Mouse (Mus musculus) MEL-GATA-1-ER (cell line): ENCODE data around the gene Wnk2.

Experiments
- DNase-seq: peaks from one replicate; pipeline ENCODE4 v3.0.0-alpha.2; 2012; ENCODE audit warnings: low read depth; ENCODE audit errors: extremely low read depth

The Wnk2 gene

DNA sequence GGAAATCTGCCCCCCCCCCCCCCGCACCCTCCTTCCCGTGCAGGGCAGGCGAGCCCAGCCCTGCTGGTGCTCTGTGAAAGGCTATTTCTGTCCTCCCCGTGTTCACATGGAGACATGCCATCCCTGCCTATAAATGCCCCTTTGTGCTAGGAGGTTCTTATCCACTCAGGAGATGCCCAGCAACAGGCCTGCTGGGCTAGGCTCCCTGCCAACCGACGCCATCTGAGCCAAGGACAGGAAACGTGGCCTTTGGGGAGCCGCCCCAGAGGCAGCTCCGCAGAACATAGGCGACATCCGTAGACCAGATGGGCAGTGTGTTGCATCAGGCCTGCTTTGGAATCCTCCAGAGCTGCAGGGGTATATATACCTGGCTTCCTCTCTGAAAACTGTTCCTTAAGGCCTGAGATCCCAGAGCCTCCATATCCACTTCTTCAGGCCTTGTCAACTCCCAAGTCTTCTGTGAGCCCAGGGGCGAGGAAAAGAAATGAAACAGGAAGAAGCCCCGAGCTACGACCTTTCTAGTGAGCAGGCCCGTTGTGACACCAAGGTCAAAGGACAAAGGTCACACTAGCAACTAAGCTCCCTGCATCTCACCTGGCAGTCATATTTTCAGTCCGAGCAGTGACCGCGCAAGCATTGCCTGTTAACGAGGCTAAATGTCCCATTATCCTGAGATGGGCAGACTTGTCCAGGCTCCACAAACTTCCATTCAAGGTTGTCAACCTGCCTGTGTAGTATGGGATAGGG, 31.2 kb upstream of the Wnk2 start:
- DNase-seq = no peak

- DNase-seq = no peak
Observed at GRCm38 (mm10) chr13:49175509-49175908, 27.7 kb upstream of the Wnk2 start.

GRCm38 (mm10) chr13:49172971-49173596, 25.3 kb upstream of the Wnk2 start:
- peak; percentile 68 for DNase-seq

DNA sequence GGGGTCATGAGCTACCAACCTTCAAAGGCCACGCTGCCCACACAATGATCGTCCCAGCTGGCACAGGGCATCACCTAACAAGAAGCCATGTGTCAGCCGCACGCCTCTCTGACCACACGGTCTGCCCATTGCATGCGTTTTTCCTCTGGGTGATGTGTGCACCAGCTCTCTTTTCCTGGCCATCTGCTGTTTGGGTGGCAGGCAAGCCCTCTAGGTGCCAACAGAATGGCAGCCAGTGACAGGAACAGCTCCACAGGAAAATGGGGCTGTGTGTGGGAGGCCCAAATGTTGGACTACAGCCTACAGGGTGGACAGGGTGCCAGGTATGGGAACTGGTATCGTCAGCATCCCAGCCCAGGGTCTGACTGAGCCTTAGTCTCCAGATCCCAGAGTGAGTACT, 24.5 kb upstream of the Wnk2 start:
- DNase-seq = no peak

DNA sequence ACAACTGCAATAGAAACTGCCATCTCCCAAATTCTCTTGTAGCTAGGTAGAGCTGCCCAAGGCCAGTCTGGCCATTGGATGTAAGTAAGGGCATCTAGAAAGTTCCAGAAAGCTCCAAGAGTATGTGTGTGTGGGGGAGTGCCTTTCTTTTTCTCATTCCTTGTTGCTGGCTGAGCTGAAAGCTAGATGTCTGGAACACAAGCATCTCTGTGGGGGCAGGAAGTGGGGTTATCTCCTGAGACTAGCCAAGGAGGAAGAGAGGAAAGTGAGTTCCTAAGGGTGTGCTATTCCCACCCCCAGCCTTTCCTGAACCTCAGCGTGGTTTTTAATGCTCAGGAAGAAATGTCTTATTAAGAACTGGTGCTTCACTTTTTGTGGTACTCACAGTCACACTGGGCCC, 23.9 kb upstream of the Wnk2 start:
- DNase-seq = no peak

- no peak for DNase-seq
Observed at GRCm38 (mm10) chr13:49170623-49171022, 22.8 kb upstream of the Wnk2 start.

- peak; percentile 47 for DNase-seq
Observed at GRCm38 (mm10) chr13:49169448-49170207, 21.8 kb upstream of the Wnk2 start.

- DNase-seq = no peak
Observed at GRCm38 (mm10) chr13:49167081-49167480, 19.3 kb upstream of the Wnk2 start.

- peak; percentile 70 for DNase-seq
Observed at GRCm38 (mm10) chr13:49163645-49164044, 15.8 kb upstream of the Wnk2 start.

GRCm38 (mm10) chr13:49162722-49163121, 14.9 kb upstream of the Wnk2 start:
- peak; percentile 15 for DNase-seq

GRCm38 (mm10) chr13:49161236-49161635, 13.4 kb upstream of the Wnk2 start:
- DNase-seq = no peak

- no peak for DNase-seq
Observed at GRCm38 (mm10) chr13:49158040-49158713, 10.4 kb upstream of the Wnk2 start.

GRCm38 (mm10) chr13:49156645-49157044, 8.8 kb upstream of the Wnk2 start:
- DNase-seq = no peak

DNA sequence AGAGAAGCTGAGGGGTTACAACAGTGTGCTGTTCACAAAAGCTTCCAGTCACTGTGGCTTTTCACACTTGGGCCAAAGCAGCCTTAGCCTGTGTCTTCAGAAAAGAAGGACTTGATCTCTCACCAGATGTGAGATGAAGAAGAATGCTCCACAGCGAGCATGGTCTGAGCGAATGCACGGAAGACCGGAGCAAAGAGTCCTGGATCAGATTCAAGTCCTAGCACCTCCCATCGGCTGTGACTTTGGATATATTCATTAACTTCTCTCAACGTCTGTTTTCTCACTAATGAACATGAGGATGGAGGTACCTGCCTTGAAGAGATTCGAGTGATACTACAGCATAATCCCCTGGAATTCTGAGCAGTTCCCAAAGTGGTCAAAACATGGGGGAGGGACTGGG, 6.8 kb upstream of the Wnk2 start:
- DNase-seq = no peak

DNA sequence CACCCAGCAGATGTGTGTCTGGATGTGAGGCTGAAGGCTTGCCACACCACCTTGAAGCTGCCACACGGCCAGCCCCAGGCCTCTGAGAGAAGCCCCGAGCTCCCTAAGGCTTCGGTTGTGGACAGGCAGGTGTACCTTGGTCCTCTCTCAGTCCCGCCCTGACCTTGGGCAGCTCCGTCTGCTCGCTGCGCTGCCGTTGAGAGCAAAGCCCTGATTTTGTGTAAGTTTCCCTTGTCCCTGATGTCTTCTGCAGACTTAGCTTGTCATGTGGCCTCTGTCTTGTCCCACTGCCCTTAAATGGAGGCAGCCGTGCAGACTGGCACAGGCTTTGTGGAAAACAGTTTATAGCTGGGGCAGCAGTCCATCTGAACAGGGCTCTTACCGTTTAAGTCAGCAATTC, 6.2 kb upstream of the Wnk2 start:
- no peak for DNase-seq

DNA sequence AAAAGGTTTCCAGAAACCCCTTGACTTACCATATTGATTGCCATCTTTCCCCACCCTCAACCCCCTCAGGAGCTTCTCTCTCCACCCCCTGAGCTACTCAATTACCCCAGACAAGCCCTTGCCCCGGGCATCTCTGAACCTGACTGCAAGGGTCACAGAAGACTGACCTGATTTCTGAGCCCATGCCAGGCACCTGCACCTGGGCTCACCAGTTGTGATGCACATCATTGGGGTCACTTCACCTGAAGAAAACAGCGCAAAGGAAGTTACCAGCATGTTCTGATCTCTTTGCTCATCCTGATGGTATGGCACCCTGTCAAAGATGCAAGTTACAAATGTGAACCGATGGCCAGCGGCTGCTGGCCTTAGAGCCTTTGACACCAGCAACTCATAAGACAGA, 873 bp upstream of the Wnk2 start:
- no peak for DNase-seq

GRCm38 (mm10) chr13:49147007-49147857, 582 bp downstream of the Wnk2 start:
- no peak for DNase-seq

GRCm38 (mm10) chr13:49146698-49147006, 1.2 kb downstream of the Wnk2 start:
- no peak for DNase-seq

DNA sequence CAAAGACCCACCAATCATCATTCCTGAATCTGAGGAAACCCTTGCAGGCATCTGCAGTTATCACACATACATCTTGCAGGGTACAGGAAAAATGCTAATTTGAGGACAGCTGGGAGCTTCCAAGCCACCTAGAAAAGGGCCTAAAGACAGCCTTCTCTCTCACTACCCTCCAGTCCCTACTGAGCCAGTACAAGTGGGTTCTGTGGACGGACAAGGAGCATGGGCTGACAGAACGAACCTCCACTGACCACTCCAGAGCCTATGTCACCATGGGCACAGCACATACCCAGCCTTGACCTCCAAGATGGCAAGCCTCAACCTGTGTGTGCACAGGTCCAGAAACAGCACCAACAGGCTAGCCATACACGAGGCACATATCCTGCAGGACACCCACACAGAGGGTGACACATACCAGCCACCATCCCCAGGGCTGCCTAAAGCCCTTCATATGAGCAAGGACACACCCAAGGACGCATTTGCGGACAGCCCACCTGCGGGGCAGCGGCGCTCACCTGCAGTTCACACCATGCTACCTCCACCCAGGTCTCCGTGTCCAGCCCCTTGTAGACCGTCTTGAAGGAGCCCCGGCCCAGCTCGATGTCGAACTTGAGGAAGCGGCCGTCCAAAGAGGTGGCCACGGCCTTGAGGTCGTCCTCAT, 1.6 kb downstream of the Wnk2 start:
- DNase-seq = no peak

DNA sequence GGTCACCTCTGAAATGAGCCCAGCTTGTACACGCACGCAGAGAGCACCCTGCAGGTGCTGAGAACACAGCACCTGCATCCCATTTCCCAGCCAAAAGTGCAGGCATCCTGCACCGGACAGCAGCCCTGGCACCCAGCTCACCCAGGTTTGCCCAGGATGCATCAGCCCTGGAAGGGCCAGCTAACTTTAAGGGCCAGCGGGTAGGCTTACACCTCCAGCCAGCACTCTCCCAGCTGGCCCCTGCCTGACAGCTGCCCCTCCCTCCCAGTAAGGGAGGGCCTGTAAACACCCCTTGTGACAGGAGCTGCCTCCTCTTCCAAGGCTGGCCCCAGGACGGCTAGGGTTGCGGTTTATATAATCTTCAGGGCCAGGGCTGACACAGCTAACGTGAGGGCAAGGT, 2.4 kb downstream of the Wnk2 start:
- no peak for DNase-seq

- DNase-seq = no peak
Observed at GRCm38 (mm10) chr13:49144451-49144850, 3.4 kb downstream of the Wnk2 start.
